Mouse (Mus musculus): ENCODE measurements around the gene Gm20449. TPM values are rescaled to one million over a fixed set of nuclear protein-coding genes. Genes with fewer than 3 reads are reported as not detected.

The Gm20449 gene
- 0.07 and 0.18 TPM in 2 replicates for total RNA-seq (2014; rRNA removed)
- 0.09 and 0.13 TPM in 2 replicates for polyA plus RNA-seq (2012; rRNA removed)

DNA sequence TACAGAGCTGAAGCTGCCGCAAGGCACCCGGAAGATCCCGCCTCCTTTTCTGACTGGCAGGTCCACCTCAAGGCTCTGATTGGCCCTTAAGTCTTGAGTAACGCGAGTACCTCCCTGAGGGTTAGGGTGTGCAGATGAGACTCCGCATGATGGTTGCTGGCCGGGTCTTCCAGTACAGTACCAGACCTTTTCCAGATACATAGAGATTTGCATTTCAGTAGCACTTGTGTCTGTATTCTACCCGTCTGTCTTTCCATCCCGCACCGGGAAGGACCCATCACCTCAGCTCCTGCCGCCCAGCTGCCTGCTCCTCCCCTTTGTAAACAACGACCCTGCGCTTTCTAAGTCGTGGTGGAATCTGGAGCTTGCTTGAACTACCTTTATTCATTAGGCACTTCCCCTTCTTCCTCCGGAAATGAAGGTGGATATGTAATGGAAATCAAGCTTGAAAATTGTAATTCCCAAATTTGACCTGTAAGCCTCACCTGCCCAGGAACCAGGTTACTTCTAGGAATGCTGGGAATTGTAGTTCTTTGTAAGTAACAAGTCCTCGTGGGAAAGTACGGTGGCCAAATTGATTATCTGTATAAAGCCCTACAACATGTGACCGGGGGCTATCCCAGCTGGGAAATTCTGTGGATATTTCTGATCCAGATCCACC lies at the start of gene Gm20449, which contains the start of gene AW146154:
Gene Gm20449, minus strand, starts transcription at position 29 of the 661 bp plus-strand sequence.
Gene AW146154, minus strand, starts transcription at position 502 of the 661 bp plus-strand sequence.
- peak; percentile 94 for DNase-seq (ENCODE audit: extremely low read depth, low read depth, low spot score)
- Histone ChIP-seq H3K4me1 (ENCODE audit: control insufficient read depth, insufficient read depth, low read length) (no peaks in the 10 kb centered on the region), H3K27ac (replicated peaks; ENCODE audit: insufficient read depth, low read depth, low read length) (peak within 1 kb of the TSS; percentile 80), H3K4me3 (ENCODE audit: insufficient read depth, low read depth, low read length) (peak within 1 kb of the TSS; percentile 73), H3K9ac (ENCODE audit: low read depth, low read length) (peak within 1 kb of the TSS; percentile 75), H3K79me2 (ENCODE audit: control insufficient read depth, insufficient read depth, low read length) (peaks cover 9% of the 10 kb centered on the region; the same call in 1 of the 2 replicates), H3K36me3 (ENCODE audit: control insufficient read depth, insufficient read depth, low read length) (peaks cover 6% of the 10 kb centered on the region), H3K27me3 (ENCODE audit: control insufficient read depth, insufficient read depth, low read length) (no peaks in the 10 kb centered on the region)
- TF ChIP-seq POLR2A (IDR thresholded peaks at IDR 0.05; ENCODE audit: extremely low read depth, insufficient read depth, low read length) (no peak), CTCF (IDR thresholded peaks at IDR 0.05; ENCODE audit: low read depth, low read length) (no peak)
- under 1% methylated on average over 18 of the region's 18 CpGs for WGBS

DNA sequence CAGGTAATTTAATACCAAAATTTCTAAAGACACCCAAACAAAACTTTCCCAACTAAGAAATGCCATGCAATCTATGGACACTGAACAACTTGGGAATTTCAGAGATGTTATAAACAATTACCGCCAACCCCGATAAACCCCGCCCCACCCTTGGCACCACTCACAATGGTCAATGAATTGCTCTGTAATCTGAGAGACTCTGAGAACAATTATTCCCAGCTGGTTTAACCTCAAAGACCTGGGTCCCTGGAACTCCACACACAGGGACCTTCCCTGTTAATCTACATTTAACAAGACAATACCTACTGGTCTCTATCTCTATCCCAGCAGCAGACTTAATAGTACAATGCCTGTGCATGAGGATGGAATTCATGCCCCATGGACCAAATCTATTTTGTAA lies 13.5 kb upstream of the Gm20449 start:
- Histone ChIP-seq H3K27ac (replicated peaks; ENCODE audit: insufficient read depth, low read depth, low read length) (no peak overlapping the region), H3K9ac (ENCODE audit: low read depth, low read length) (no peak overlapping the region), H3K79me2 (ENCODE audit: control insufficient read depth, insufficient read depth, low read length) (no peaks in the 10 kb centered on the region), H3K36me3 (ENCODE audit: control insufficient read depth, insufficient read depth, low read length) (no peaks in the 10 kb centered on the region), H3K27me3 (ENCODE audit: control insufficient read depth, insufficient read depth, low read length) (no peaks in the 10 kb centered on the region), H3K4me3 (ENCODE audit: insufficient read depth, low read depth, low read length) (no peak overlapping the region), H3K4me1 (ENCODE audit: control insufficient read depth, insufficient read depth, low read length) (no peaks in the 10 kb centered on the region)
- no peak for DNase-seq (ENCODE audit: extremely low read depth, low read depth, low spot score)
- WGBS = 90% methylated on average over 3 of the region's 3 CpGs
- TF ChIP-seq CTCF (IDR thresholded peaks at IDR 0.05; ENCODE audit: low read depth, low read length) = no peak
- no peak for TF ChIP-seq POLR2A (IDR thresholded peaks at IDR 0.05; ENCODE audit: extremely low read depth, insufficient read depth, low read length)

DNA sequence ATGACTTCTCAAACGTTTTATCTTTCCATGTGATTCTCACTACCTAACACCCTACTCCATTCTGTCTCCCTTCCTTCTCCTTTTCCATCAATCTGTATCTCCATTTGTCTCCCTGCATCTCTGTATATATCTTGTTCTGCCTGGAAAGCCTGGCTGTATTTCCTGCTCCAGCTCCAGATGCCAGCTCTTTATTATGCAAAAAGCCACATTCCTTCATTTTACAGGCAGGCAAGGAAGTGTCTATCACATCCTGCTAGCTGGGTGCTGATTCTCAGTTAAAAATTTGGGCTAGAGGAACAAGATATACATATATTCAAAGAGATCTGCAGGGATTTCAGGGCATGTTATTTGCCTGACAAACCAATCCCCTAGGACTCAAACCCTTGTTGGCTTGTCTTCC lies 13.0 kb upstream of the Gm20449 start:
- DNase-seq (ENCODE audit: extremely low read depth, low read depth, low spot score) = no peak
- H3K4me1 ChIP-seq (ENCODE audit: control insufficient read depth, insufficient read depth, low read length) = no peaks in the 10 kb centered on the region
- WGBS = 3% methylated on average over 1 of the region's 1 CpGs
- H3K79me2 ChIP-seq (ENCODE audit: control insufficient read depth, insufficient read depth, low read length) = no peaks in the 10 kb centered on the region
- no peaks in the 10 kb centered on the region for H3K36me3 ChIP-seq (ENCODE audit: control insufficient read depth, insufficient read depth, low read length)
- H3K27ac ChIP-seq (replicated peaks; ENCODE audit: insufficient read depth, low read depth, low read length) = no peak overlapping the region
- no peak for TF ChIP-seq CTCF (IDR thresholded peaks at IDR 0.05; ENCODE audit: low read depth, low read length)
- TF ChIP-seq POLR2A (IDR thresholded peaks at IDR 0.05; ENCODE audit: extremely low read depth, insufficient read depth, low read length) = no peak
- no peak overlapping the region for H3K4me3 ChIP-seq (ENCODE audit: insufficient read depth, low read depth, low read length)
- no peaks in the 10 kb centered on the region for H3K27me3 ChIP-seq (ENCODE audit: control insufficient read depth, insufficient read depth, low read length)
- H3K9ac ChIP-seq (ENCODE audit: low read depth, low read length) = no peak overlapping the region

DNA sequence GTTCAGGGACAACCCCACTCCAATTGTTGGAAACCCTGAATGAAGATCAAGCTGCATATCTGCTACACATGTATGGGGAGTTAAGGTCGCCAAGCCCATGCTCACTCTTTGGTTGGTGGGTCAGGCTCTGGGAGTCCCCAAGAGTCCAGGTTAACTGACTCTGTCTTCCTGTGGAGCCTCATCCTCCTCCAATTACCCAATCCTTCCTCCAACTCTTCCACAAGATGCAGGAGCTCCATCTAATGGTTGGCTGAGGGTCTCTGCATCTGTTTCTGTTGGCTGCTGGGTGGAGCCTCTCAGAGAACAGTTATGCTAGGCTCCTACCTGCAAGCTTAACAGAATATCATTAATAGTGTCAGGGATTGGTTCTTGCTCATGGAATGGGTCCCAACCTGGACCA lies 3.2 kb upstream of the Gm20449 start:
- no peak for TF ChIP-seq POLR2A (IDR thresholded peaks at IDR 0.05; ENCODE audit: extremely low read depth, insufficient read depth, low read length)
- TF ChIP-seq CTCF (IDR thresholded peaks at IDR 0.05; ENCODE audit: low read depth, low read length) = no peak
- H3K9ac ChIP-seq (ENCODE audit: low read depth, low read length) = no peak overlapping the region
- 50% methylated on average over 1 of the region's 1 CpGs for WGBS

DNA sequence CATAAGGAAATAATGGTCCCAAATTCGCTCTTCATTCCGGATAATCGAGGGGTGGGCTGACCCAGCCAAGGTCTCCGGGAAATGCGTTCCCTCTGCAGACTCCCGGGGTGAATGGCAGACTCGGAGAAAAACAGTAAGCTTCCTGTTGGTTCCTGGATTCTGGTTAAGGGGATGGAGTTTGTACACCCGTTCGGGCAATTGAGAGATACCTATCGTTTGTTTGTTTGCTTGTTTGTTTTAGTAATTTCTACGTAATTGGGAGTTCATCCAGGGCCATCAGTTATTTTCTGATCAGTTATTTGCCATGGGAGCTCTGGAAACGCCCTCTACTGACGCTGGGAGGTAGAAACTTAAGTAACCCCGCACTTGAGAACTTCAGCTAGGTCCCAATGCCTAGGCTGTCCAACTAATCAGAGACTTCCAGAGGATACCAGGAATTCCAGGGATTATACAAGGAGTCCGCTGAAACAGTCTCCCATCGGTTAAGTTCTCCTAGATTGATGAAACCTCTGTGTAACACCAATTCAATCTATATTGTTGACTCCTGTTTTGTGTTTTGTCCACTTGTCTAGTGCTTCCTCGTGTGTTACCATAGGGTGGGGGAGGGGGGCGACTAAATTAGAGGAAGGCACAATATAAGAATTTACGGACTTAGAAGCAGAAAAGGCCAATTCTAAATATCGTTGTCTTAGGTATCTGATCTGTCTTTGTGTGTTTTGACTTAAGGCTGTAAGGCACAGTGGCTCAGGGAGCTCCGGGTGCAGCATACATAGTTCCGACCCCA lies 1.1 kb upstream of the Gm20449 start:
- H3K27ac ChIP-seq (replicated peaks; ENCODE audit: insufficient read depth, low read depth, low read length) = peak overlapping the region; percentile 68
- 15% methylated on average over 22 of the region's 22 CpGs for WGBS
- peak overlapping the region; percentile 73 for H3K4me3 ChIP-seq (ENCODE audit: insufficient read depth, low read depth, low read length)

More for the DNA sequence above, 3.2 kb upstream of the Gm20449 start:
- DNase-seq (ENCODE audit: extremely low read depth, low read depth, low spot score) = peak; percentile 17
- no peak overlapping the region for H3K4me3 ChIP-seq (ENCODE audit: insufficient read depth, low read depth, low read length)
- H3K27ac ChIP-seq (replicated peaks; ENCODE audit: insufficient read depth, low read depth, low read length) = no peak overlapping the region
- H3K79me2 ChIP-seq (ENCODE audit: control insufficient read depth, insufficient read depth, low read length) = peaks cover 5% of the 10 kb centered on the region; the same call in 1 of the 2 replicates
- no peaks in the 10 kb centered on the region for H3K27me3 ChIP-seq (ENCODE audit: control insufficient read depth, insufficient read depth, low read length)
- no peaks in the 10 kb centered on the region for H3K4me1 ChIP-seq (ENCODE audit: control insufficient read depth, insufficient read depth, low read length)
- H3K36me3 ChIP-seq (ENCODE audit: control insufficient read depth, insufficient read depth, low read length) = no peaks in the 10 kb centered on the region

More for the DNA sequence above, 1.1 kb upstream of the Gm20449 start:
- Histone ChIP-seq H3K9ac (ENCODE audit: low read depth, low read length) (peak overlapping the region; percentile 75), H3K36me3 (ENCODE audit: control insufficient read depth, insufficient read depth, low read length) (0 out of 2 replicates have a peak, but pooled peaks cover 2% of the 10 kb centered on the region), H3K27me3 (ENCODE audit: control insufficient read depth, insufficient read depth, low read length) (no peaks in the 10 kb centered on the region), H3K79me2 (ENCODE audit: control insufficient read depth, insufficient read depth, low read length) (peaks cover 9% of the 10 kb centered on the region; the same call in 1 of the 2 replicates), H3K4me1 (ENCODE audit: control insufficient read depth, insufficient read depth, low read length) (no peaks in the 10 kb centered on the region)
- peak; percentile 21; the same call in 1 of the 2 replicates for TF ChIP-seq CTCF (IDR thresholded peaks at IDR 0.05; ENCODE audit: low read depth, low read length)
- no peak for TF ChIP-seq POLR2A (IDR thresholded peaks at IDR 0.05; ENCODE audit: extremely low read depth, insufficient read depth, low read length)
- peak; percentile 85 for DNase-seq (ENCODE audit: extremely low read depth, low read depth, low spot score)
